Mouse (Mus musculus) G1E-ER4 (cell line): Measurements from ENCODE around the gene Aagab. TPM values are rescaled to one million over a fixed set of nuclear protein-coding genes. Genes with fewer than 3 reads are reported as not detected.

ENCODE experiments used
- GATA1 ChIP-seq: IDR thresholded peaks from one replicate; pipeline ENCODE4 v1.8.0; 2012; ENCODE audit warnings: low read length, inconsistent platforms
- polyA plus RNA-seq: library from polyadenylated mRNA; stranded (reverse); fragments of >175 nt; gene quantifications from 2 replicates; pipeline ENCODE4 v1.2.3, GENCODE M21; 2012

Aagab gene
- polyA plus RNA-seq, 1 experiment, result 1.4 TPM

- TF ChIP-seq GATA1, result no peak
These were observed 15.5 kb downstream of the Aagab start for GRCm38 (mm10) chr9:63617967-63618366.

- TF ChIP-seq GATA1, result no peak
These were observed 21.6 kb downstream of the Aagab start for GRCm38 (mm10) chr9:63623895-63624569.

- no peak for TF ChIP-seq GATA1
These were observed 22.8 kb downstream of the Aagab start for GRCm38 (mm10) chr9:63625090-63625756.

- TF ChIP-seq GATA1, result no peak
These were observed 29.6 kb downstream of the Aagab start for GRCm38 (mm10) chr9:63632045-63632444.

- TF ChIP-seq GATA1, result no peak
These were observed 30.5 kb downstream of the Aagab start for GRCm38 (mm10) chr9:63632924-63633323.

GRCm38 (mm10) chr9:63633334-63633733 is 30.9 kb downstream of the Aagab start:
- TF ChIP-seq GATA1, result no peak

GRCm38 (mm10) chr9:63636113-63636512 is 33.7 kb downstream of the Aagab start:
- TF ChIP-seq GATA1, result no peak

DNA sequence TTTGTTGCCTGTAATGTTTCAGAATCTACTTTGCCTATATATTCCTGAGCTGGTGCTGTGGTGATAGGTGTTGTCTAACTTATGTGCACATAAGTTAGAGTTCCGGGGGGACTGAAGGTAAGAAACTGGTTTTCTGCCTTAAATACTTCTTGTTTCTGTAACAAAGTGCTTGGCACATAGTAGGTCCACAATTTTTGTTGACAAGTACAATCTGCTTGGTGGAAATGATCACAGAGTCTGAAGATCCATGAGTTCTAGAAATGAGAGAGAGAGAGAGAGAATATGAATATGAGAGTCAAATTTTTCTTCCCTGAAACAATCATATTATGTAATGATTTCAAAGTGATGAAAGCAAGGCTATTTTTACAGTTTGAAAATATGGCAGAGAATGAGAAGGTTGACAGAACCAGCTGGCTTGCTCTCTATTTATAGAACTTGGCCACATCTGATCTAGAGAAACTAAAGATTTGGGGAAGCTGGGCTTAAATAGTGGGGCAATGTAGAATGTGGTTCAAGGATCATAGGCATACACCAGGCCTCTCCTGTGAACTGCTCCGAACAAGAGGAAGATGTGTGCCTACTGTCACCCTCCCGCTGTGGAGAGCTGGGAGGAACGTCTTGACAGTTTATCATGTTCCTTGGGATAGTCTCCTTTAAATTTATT is 39.7 kb downstream of the Aagab start:
- no peak for TF ChIP-seq GATA1

GRCm38 (mm10) chr9:63644011-63644410 is 41.6 kb downstream of the Aagab start:
- no peak for TF ChIP-seq GATA1

DNA sequence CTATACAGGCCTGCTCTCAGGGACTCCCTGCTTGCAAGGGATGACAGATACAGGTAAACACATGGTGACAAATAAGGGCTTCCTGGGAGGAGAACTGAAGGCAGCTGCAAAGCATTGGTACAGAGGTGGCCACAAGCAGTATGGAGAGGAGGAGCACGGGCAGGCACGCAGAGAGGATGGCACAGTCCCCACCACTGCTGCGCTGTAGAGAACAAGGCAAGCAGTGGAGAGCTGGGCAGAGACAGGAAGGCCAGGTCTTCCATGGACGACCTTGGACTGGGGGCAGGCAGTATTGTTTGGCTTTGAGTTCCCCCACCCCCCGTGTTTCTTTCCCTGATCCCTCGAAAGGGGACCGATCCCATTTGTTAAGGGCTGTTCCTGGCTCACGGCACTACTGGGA is 42.6 kb downstream of the Aagab start:
- no peak for TF ChIP-seq GATA1

DNA sequence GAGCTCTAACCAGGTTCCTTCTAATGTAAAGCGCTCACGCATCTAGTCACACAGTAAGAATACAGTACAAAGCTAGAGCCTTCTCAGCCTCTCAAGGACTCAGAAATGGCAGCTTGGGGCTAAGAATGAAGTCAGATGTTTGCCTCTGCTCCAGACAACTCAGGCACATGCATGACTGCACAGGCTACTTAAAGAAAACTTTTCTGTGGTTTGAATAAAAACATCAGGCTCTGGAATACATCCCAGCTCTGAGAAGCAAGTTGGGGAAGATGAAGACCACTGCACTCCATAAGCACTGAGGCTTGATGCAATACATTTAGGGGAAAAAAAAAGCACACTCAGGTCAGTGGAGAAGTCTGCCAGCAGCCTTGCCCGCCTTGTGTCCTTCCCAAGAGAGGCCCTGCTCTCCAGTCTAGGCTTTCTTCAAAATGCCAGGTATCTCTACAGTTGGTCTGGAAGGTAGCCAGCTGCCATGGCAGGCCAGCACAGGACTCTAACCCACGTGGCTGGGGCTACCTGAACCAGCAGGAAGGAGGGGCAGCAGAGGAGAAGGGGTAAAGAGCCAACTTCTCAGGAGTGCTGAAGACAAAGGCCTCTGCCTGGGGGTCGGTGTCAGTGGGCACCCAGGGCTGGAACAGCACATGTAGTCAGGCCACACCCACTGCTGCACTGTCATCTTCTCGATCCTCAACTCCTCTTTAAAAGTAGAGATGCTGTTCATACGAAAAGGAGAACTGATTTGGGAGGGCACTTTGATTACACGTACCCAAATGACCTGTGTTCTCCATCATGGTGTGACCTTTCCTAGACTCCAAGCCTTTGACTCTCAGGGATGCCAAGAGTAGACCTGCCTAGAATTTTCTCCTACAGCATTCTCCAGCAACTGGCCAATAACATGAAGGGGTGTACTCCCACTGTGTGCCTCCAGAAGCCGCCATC is 45.4 kb downstream of the Aagab start:
- TF ChIP-seq GATA1, result no peak

DNA sequence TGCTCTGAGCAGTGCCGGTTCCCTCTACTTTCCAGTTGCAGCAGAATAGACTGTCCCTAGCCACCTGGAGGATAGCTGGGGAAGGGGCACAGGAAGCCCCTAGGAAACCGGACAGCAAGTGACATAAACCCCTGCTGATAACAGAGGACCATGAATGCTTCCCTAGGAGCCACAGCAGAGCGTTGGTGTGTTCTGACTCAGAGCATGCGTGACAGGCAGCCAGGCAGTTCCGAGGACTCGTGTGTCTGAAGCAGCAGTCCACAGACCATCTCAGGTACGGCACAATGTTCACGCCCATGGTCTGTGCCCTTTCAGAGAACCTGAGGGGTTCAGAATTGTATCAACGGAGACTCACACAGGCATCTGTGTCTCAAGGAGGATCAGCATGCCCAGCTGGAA is 46.1 kb downstream of the Aagab start:
- TF ChIP-seq GATA1, result no peak

GRCm38 (mm10) chr9:63649841-63650545 is 47.5 kb downstream of the Aagab start:
- TF ChIP-seq GATA1, result no peak

- TF ChIP-seq GATA1, result no peak
These were observed 48.4 kb downstream of the Aagab start for GRCm38 (mm10) chr9:63650905-63651304.

DNA sequence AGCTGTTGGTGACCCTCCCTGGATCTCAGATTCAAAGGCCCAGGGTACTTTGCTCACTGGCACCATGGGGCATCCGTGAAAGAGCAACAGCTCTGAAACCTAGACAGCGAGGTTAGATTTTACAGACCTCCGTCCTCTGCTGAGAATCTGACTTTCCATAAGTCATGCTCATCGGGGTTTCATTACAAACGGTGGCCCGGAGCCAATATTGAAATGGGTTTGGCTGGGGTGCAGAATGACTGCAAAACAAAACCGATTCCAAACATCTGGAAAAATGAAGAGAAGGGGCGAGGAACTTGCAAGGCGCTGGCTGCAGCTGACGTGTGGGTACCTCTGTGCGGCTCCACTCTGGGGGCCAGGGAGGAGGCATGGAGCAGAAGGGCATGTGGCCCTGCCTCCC is 49.1 kb downstream of the Aagab start:
- TF ChIP-seq GATA1, result no peak
